Mouse (Mus musculus) bone marrow macrophage, adult 2 months (primary cell): Measurements from ENCODE around the gene Kat2a. TPM values are rescaled to one million over a fixed set of nuclear protein-coding genes. Genes with fewer than 3 reads are reported as not detected.
A peak's percentile ranks its signal among the peaks of the same experiment; 100 is the strongest.

ENCODE experiments used
- H3K27ac ChIP-seq: 2 replicates; pipeline ENCODE4 v1.5.1; 2012; ENCODE audit warnings: low read depth, low read length; ENCODE audit not compliant: insufficient read depth
- H3K4me1 ChIP-seq: 2 replicates; pipeline ENCODE4 v1.6.1; 2012; ENCODE audit warnings: low read length; ENCODE audit not compliant: control insufficient read depth, insufficient read depth
- H3K4me3 ChIP-seq: 2 replicates; pipeline ENCODE4 v1.5.1; 2012; ENCODE audit warnings: mild to moderate bottlenecking, low read length, moderate library complexity; ENCODE audit not compliant: insufficient read depth
- CTCF ChIP-seq: IDR thresholded peaks from 2 replicates; pipeline ENCODE4 v1.5.1; 2012; ENCODE audit warnings: low read depth, mild to moderate bottlenecking, low read length, moderate library complexity
- POLR2A ChIP-seq: IDR thresholded peaks from 2 replicates; pipeline ENCODE4 v1.6.1; 2012; ENCODE audit warnings: mild to moderate bottlenecking, low read depth, low read length, borderline replicate concordance
- polyA plus RNA-seq: library from polyadenylated mRNA; stranded (reverse); fragments of >200 nt; gene quantifications from 2 replicates; pipeline ENCODE4 v1.2.4, GENCODE M21; 2012; ENCODE audit not compliant: missing spikeins, insufficient read depth, insufficient read length

Kat2a gene
- polyA plus RNA-seq, 1 experiment = 18.9 TPM

DNA sequence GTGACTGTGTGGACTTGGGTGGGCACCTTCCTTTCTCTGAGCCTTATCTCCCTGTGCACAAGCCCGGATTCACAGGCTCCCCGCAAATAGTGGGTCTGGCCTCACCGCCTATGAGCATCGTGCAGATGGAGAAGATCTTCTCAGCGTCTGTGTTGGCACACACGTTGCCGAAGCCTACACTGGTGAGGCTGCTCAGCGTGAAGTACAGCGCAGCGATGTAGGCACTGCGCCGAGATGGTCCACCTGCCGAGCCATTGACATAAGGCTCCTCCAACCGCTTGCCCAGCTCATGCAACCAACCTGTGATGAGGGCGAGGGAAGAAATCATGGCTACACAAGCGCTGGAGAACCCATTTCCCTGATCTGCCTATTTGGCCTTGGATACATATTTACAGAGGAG, 37.9 kb upstream of the Kat2a start:
- TF ChIP-seq POLR2A (no peak), CTCF (no peak)

DNA sequence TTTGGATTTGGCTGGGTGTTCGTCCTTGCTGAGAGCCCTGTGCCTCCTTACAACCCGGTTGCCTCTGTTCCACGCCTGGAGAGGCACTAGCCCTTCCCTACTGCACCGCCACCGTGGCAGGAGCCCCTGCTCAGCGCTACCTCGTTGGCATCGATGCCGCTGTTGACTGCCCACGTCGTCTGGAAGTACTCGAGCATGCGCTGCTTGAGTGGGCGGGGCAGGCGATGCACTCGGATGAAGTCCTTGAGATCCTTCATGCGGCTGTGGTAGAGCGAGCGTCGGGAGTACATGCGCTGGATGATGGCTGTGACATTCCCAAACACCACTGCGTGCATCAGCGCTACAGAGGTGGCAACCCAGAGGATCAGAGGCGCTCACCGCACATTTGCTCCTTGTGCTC, 37.2 kb upstream of the Kat2a start:
- Histone ChIP-seq H3K27ac (no peak overlapping the region), H3K4me3 (no peak overlapping the region), H3K4me1 (no peaks in the 10 kb centered on the region)
- TF ChIP-seq CTCF (no peak), POLR2A (no peak)

More for the DNA sequence above, 37.9 kb upstream of the Kat2a start:
- Histone ChIP-seq H3K4me3 (no peak overlapping the region), H3K27ac (no peak overlapping the region), H3K4me1 (no peaks in the 10 kb centered on the region)

DNA sequence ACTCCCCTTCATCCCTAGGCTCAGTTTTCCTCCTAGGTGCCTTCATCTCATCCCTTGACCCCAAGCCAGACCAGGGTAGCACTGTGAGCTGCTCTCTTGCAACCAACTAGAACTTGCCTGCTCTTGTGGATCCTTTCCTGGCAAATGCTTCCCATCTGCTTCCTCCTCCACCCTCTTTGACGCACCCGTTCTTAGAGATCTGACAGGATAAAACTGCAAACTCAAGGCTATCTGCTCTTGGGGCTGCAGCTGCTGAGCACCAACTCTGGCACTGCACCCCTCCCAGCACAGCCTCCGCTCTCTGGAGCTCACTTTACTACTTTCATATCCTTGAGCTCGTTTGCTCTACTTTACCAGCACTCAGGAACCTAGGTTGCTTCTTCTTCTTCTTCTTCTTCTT, 36.4 kb upstream of the Kat2a start:
- H3K4me1 ChIP-seq = no peaks in the 10 kb centered on the region
- H3K27ac ChIP-seq = no peak overlapping the region
- TF ChIP-seq POLR2A = no peak
- TF ChIP-seq CTCF = no peak
- no peak overlapping the region for H3K4me3 ChIP-seq

DNA sequence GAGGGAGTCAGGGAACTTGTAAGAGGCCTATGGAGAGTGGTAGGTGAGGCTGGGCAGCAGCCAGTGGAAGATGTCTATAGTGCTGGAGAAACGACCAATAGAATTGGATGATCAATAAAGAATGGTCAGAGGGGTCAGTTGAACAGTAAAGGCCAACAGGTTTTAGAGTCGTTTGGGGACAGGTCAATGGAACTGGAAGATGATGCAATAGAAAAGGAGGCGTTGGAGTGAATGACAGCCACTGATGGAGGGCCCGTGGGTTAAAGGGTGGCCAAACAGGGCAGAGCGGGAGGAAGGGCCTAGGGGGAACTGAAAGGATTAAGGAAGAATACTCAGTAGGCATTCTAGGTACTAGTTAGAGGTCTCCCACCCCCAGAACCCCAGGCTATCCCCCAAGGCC, 34.8 kb upstream of the Kat2a start:
- no peak overlapping the region for H3K27ac ChIP-seq
- no peak overlapping the region for H3K4me3 ChIP-seq
- no peaks in the 10 kb centered on the region for H3K4me1 ChIP-seq
- TF ChIP-seq CTCF = no peak
- TF ChIP-seq POLR2A = no peak

DNA sequence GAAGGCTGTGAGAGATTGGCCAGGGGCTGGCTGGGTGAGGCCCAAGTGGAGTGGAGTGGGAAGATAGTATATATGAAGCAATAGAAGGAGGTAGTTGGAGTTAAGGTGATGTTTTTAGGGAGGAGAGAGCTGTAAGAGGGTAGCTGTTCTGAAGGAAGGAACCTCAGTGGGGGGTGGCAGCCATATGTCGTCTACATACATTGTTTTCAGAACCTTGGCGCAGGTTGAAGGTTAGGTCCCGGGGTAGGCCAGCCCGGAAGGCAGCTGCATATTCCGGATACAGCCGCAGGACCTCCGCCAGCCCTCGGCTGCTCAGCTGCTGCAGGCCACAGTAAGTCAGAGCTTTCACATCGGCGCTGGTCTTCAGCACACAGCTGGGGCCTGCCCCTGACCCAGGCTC, 34.3 kb upstream of the Kat2a start:
- no peak overlapping the region for H3K4me3 ChIP-seq
- H3K27ac ChIP-seq = no peak overlapping the region
- no peak for TF ChIP-seq POLR2A
- TF ChIP-seq CTCF = no peak
- H3K4me1 ChIP-seq = no peaks in the 10 kb centered on the region

DNA sequence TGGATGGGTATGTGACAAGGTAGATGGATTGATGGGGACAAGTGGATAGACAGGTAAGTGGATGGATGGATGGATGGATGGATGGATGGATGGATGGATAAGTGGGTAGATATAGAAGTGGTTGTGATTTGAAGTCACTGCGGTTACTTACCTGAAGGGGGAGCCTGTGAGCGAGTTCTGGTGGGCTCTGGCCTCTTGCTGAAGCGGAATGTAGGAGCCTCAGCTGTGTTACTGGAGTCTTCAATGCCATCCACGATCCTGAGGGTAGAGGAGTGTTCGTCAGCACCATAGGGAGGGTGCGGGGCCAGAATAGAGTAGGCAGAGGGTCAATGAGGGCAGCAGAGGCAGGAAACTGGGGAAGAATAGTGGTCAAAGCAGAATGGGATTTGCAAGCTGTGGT, 32.8 kb upstream of the Kat2a start:
- TF ChIP-seq CTCF = 0 out of 2 replicates have a peak, but pooled peaks have one; percentile 23
- no peak for TF ChIP-seq POLR2A
- Histone ChIP-seq H3K4me3 (no peak overlapping the region), H3K27ac (no peak overlapping the region), H3K4me1 (no peaks in the 10 kb centered on the region)

DNA sequence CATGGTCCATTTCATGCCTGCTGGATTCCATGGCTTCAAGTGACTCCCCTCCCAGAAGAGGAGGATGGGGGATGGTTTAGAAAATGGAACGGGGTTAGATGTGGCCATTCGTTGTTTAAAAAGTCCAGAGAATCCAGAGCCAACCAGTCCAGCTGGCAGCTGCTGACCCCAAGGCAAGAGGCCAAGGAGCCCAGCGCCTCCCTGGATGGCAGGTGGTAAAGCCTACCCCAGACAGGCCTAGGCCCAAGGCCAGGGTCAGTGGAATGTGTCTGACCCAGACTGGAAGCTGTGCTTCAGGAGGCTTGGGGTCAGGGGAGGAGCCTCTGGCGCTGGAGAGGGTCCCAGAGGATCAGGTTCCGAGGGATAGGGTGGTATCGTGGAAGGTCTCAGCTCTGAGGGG, 29.1 kb upstream of the Kat2a start:
- H3K27ac ChIP-seq = no peak overlapping the region
- H3K4me3 ChIP-seq = no peak overlapping the region
- peaks cover 8% of the 10 kb centered on the region for H3K4me1 ChIP-seq
- no peak for TF ChIP-seq CTCF
- TF ChIP-seq POLR2A = no peak

DNA sequence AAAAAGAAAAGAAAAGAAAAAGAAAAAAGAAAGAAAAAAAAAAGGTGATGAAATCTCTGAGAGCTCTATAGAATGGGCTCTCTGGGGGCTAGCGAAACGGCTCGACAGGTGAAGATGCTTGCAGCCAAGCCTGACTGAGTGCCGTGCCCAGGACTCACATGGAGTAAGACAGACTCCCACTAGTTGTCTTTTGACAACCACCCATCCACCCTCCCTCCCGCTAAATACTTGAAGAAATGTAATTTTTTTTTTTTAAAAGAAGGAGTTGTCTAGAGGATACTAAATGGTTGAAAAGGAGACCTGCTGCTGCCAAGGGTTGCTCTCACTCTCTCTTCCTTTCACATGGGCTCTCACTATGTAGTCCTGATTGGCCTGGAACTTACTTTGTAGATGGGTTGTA, 26.5 kb upstream of the Kat2a start:
- H3K27ac ChIP-seq = no peak overlapping the region
- H3K4me1 ChIP-seq = peaks cover 19% of the 10 kb centered on the region
- peak overlapping the region; percentile 66; the same call in 1 of the 2 replicates for H3K4me3 ChIP-seq
- TF ChIP-seq POLR2A (no peak), CTCF (no peak)

DNA sequence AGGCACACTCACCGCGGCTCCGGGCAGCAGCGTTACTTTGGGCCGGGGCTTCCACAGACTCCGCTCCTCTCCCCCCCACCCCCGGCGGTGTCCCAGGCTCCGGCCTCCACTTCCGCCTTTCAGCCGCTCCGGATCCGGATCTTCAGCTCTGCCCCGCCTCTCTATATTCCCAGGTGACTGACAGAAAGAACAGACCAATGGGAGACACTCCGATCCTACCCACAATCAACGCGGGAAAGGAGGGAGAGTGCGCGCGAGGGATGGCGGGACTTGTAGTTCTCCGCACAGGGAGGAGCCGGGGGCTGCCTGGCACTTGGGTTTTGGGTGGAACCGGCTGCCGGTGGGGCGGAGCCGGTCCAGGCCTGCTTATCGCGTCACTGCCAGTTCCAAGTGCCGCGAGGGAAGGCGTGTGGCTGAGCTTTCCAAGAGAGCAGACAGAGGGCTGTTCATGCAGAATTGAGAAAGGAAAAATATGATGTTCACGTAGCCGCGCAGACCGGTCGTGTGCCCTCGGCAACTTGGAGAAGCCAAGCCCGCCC, 25.9 kb upstream of the Kat2a start, which contains the start of gene Rab5c:
TSS of gene Rab5c (minus strand) at position 150 of the 539 bp plus-strand sequence.
- Histone ChIP-seq H3K27ac (peak within 1 kb of the TSS; percentile 80), H3K4me3 (peak within 1 kb of the TSS; percentile 93), H3K4me1 (peaks cover 20% of the 10 kb centered on the region)
- TF ChIP-seq POLR2A = no peak
- no peak for TF ChIP-seq CTCF

DNA sequence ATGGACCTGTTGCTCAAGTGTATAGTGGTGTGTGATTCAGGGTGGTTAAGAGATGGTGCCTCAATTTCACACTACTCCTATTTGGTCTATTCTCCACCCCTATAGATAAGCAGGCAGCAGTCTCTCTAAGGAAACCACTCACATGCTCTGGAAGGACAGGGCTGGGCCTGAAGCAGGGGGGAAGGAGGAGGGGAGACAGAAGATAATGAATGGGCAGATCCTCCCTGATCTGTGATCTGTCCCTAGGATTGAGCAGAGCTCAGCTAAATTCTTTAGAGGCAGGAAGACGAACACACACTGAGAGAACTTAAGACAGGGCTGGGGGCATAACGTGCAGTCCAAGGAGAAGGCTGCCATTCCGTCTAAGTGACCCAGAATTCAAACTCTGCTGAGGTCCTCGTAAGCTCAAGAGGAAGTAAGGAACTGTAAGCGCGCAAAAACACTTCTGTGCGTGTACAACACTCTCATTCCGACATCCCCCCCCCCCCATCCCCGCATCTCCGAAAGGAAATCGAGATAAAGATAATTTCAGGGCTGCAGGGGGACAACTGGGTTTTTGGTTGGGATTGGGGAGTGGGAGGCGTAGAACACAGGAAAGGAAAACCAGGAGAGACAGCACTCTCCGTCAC, 25.0 kb upstream of the Kat2a start:
- peak overlapping the region; percentile 93 for H3K4me3 ChIP-seq
- H3K4me1 ChIP-seq = peaks cover 26% of the 10 kb centered on the region
- TF ChIP-seq CTCF = no peak
- no peak for TF ChIP-seq POLR2A
- peak overlapping the region; percentile 80 for H3K27ac ChIP-seq
